ENCODE assay signal across 8 mouse cellular contexts in the genomic region with DNA sequence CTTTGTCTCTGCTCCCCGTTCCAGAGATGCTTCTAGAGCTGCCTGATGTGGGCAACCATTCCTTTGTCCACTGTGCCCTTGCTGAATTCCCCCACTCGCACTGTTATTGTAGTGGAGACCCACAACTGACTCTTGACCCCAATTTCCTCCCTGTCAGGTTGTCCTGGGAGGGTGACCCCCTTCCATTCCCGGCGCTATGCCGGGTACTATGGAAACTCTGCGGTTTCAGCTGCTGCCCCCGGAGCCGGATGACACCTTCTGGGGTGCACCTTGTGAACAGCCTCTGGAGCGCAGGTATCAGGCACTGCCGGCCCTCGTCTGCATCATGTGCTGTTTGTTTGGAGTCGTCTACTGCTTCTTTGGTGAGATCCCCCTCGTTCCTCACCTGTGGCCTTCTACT. TPM values are rescaled to one million over a fixed set of nuclear protein-coding genes. Genes with fewer than 3 reads are reported as not detected.
DNase-seq lines count a peak whose midpoint lies in the region; ATAC-seq and TF ChIP-seq lines count a peak whose summit lies in the region.

No protein-coding gene starts in this region.

- 25% methylated on average over 13 of the region's 13 CpGs for WGBS in lung, postnatal 0 days
- 22% methylated on average over 13 of the region's 13 CpGs for WGBS in limb, embryonic 14.5 days
- WGBS in stomach, postnatal 0 days: 20% methylated on average over 13 of the region's 13 CpGs

- H3K27ac ChIP-seq in lung, postnatal 0 days (ENCODE audit: low read length): no peak overlapping the region
- H3K27ac ChIP-seq in limb, embryonic 14.5 days (replicated peaks; ENCODE audit: low read depth, low read length): no peak overlapping the region
- H3K27ac ChIP-seq in stomach, postnatal 0 days (replicated peaks): no peak overlapping the region

- peaks cover 3% of the 10 kb centered on the region; the same call in 1 of the 2 replicates for H3K4me1 ChIP-seq in lung, postnatal 0 days (ENCODE audit: insufficient read depth, low read depth, low read length)
- peaks cover 16% of the 10 kb centered on the region for H3K4me1 ChIP-seq in limb, embryonic 14.5 days (ENCODE audit: control insufficient read depth, insufficient read depth, low read length)
- H3K4me1 ChIP-seq in stomach, postnatal 0 days (replicated peaks; ENCODE audit: control insufficient read depth, insufficient read depth): 0 out of 2 replicates have a peak, but pooled peaks cover 2% of the 10 kb centered on the region

- no peak for TF ChIP-seq POLR2A in limb, embryonic 14.5 days (IDR thresholded peaks at IDR 0.05; ENCODE audit: borderline replicate concordance, extremely low read depth, insufficient read depth, insufficient read length)

- H3K4me2 ChIP-seq in lung, postnatal 0 days (replicated peaks; ENCODE audit: low read depth, low read length): peak overlapping the region; percentile 85
- peak overlapping the region; percentile 75; the same call in 1 of the 2 replicates for H3K4me2 ChIP-seq in limb, embryonic 14.5 days (replicated peaks; ENCODE audit: low read depth, low read length, severe bottlenecking)
- peak overlapping the region; percentile 86 for H3K4me2 ChIP-seq in stomach, postnatal 0 days (replicated peaks; ENCODE audit: low read depth)

- TF ChIP-seq CTCF in lung, postnatal 0 days (IDR thresholded peaks at IDR 0.05): no peak
- no peak for TF ChIP-seq CTCF in stomach, postnatal 0 days (IDR thresholded peaks at IDR 0.05; ENCODE audit: low read depth)

- TF ChIP-seq EP300 in lung, postnatal 0 days (IDR thresholded peaks at IDR 0.05): no peak
- no peak for TF ChIP-seq EP300 in stomach, postnatal 0 days (optimal IDR thresholded peaks at IDR 0.05)

- intact Hi-C loops in gastrocnemius, postnatal 14 days (cut with DNase I; ENCODE audit: low total_unique reads): no loop called here

- H3K27me3 ChIP-seq in lung, postnatal 0 days (replicated peaks; ENCODE audit: insufficient read depth, low read length): peaks cover 27% of the 10 kb centered on the region; the same call in 1 of the 2 replicates
- peaks cover 22% of the 10 kb centered on the region for H3K27me3 ChIP-seq in limb, embryonic 14.5 days (ENCODE audit: control insufficient read depth, insufficient read depth, low read length)
- peaks cover 2% of the 10 kb centered on the region; the same call in 1 of the 2 replicates for H3K27me3 ChIP-seq in stomach, postnatal 0 days (ENCODE audit: control insufficient read depth, insufficient read depth, low read length)

- ATAC-seq in lung, postnatal 0 days: no peak
- ATAC-seq in limb, embryonic 14.5 days (ENCODE audit: low FRiP score, low read depth): no peak
- no peak for ATAC-seq in stomach, postnatal 0 days (ENCODE audit: low FRiP score, low TSS enrichment)

- H3K9ac ChIP-seq in lung, postnatal 0 days (replicated peaks; ENCODE audit: low read depth): no peak overlapping the region
- no peak overlapping the region for H3K9ac ChIP-seq in limb, embryonic 14.5 days (ENCODE audit: low read depth, low read length, severe bottlenecking)
- no peak overlapping the region for H3K9ac ChIP-seq in stomach, postnatal 0 days (ENCODE audit: low read length)

- DNase-seq in cerebellum, postnatal 25 days: peak; percentile 48 to 56
- no peak for DNase-seq in cerebellum, adult 9-10 months
- DNase-seq in lung, postnatal 0 days (ENCODE audit: low spot score): no peak
- no peak for DNase-seq in lung, postnatal 25 days (ENCODE audit: low spot score)
- no peak for DNase-seq in limb, embryonic 14.5 days (ENCODE audit: low spot score)
- DNase-seq in stomach, postnatal 0 days (ENCODE audit: low spot score): no peak
- no peak for DNase-seq in layer of hippocampus, adult 9-11 months
- no peak for DNase-seq in gastrocnemius, postnatal 14 days

- H3K9me3 ChIP-seq in lung, postnatal 0 days (ENCODE audit: low read length): no peaks in the 10 kb centered on the region
- H3K9me3 ChIP-seq in limb, embryonic 14.5 days (ENCODE audit: control insufficient read depth, low read length): no peaks in the 10 kb centered on the region
- H3K9me3 ChIP-seq in stomach, postnatal 0 days (ENCODE audit: control insufficient read depth, low read length): no peaks in the 10 kb centered on the region

- H3K4me3 ChIP-seq in lung, postnatal 0 days (ENCODE audit: low read depth, low read length): no peak overlapping the region
- peak overlapping the region; percentile 68 for H3K4me3 ChIP-seq in limb, embryonic 14.5 days (replicated peaks; ENCODE audit: low read length)
- peak overlapping the region; percentile 71; the same call in 1 of the 2 replicates for H3K4me3 ChIP-seq in stomach, postnatal 0 days (ENCODE audit: low read depth, low read length)

- H3K36me3 ChIP-seq in lung, postnatal 0 days (ENCODE audit: insufficient read depth, low read length): no peaks in the 10 kb centered on the region
- peaks cover 17% of the 10 kb centered on the region for H3K36me3 ChIP-seq in limb, embryonic 14.5 days (ENCODE audit: control insufficient read depth, insufficient read depth, low read length)
- H3K36me3 ChIP-seq in stomach, postnatal 0 days (ENCODE audit: control insufficient read depth, insufficient read depth, low read length): 0 out of 2 replicates have a peak, but pooled peaks cover 2% of the 10 kb centered on the region

RNA-seq across cellular contexts. Expression of a gene that starts 0.7 kb away (rescaled TPM):
- 1.1 and 1.3 TPM in 2 replicates for polyA plus RNA-seq in lung, postnatal 0 days (2015; fragmentation: Nextera tagmentation; extraction: Ambion mirVana)
- 1.4 and 2.0 TPM in 2 replicates for polyA plus RNA-seq in limb, embryonic 14.5 days (2012; rRNA removed)
- 0.51 and 1.1 TPM in 2 replicates for polyA plus RNA-seq in limb, embryonic 14.5 days (2014; fragmentation: Nextera tagmentation; extraction: Ambion mirVana)
- polyA plus RNA-seq in stomach, postnatal 0 days (2015; fragmentation: Nextera tagmentation; extraction: Ambion mirVana): 1.4 and 1.7 TPM in 2 replicates
- under 1 TPM; 0.09 to 0.25 TPM for total RNA-seq in gastrocnemius, postnatal 14 days (2021)

RNA-seq across cellular contexts. Expression of a gene that starts 0.9 kb away (rescaled TPM):
- polyA plus RNA-seq in lung, postnatal 0 days (2015; fragmentation: Nextera tagmentation; extraction: Ambion mirVana): 31.2 and 31.6 TPM in 2 replicates
- 104 and 148 TPM in 2 replicates for polyA plus RNA-seq in limb, embryonic 14.5 days (2012; rRNA removed)
- polyA plus RNA-seq in limb, embryonic 14.5 days (2014; fragmentation: Nextera tagmentation; extraction: Ambion mirVana): 61.6 and 65.0 TPM in 2 replicates
- polyA plus RNA-seq in stomach, postnatal 0 days (2015; fragmentation: Nextera tagmentation; extraction: Ambion mirVana): 24.6 and 25.2 TPM in 2 replicates
- 10 to 100 TPM; 14.9 to 20.7 TPM for total RNA-seq in gastrocnemius, postnatal 14 days (2021)

RNA-seq across cellular contexts. Expression of a gene that starts 26.2 kb away (rescaled TPM):
- polyA plus RNA-seq in lung, postnatal 0 days (2015; fragmentation: Nextera tagmentation; extraction: Ambion mirVana): 25.8 and 33.9 TPM in 2 replicates
- polyA plus RNA-seq in limb, embryonic 14.5 days (2012; rRNA removed): 315 and 381 TPM in 2 replicates
- polyA plus RNA-seq in limb, embryonic 14.5 days (2014; fragmentation: Nextera tagmentation; extraction: Ambion mirVana): 108 and 120 TPM in 2 replicates
- polyA plus RNA-seq in stomach, postnatal 0 days (2015; fragmentation: Nextera tagmentation; extraction: Ambion mirVana): 17.9 and 21.2 TPM in 2 replicates
- total RNA-seq in gastrocnemius, postnatal 14 days (2021): 10 to 100 TPM; 65.6 to 69.5 TPM

RNA-seq across cellular contexts. Expression of a gene that starts 26.8 kb away (rescaled TPM):
- 3.7 and 3.8 TPM in 2 replicates for polyA plus RNA-seq in lung, postnatal 0 days (2015; fragmentation: Nextera tagmentation; extraction: Ambion mirVana)
- polyA plus RNA-seq in limb, embryonic 14.5 days (2012; rRNA removed): 64.2 and 89.2 TPM in 2 replicates
- 10.0 and 10.5 TPM in 2 replicates for polyA plus RNA-seq in limb, embryonic 14.5 days (2014; fragmentation: Nextera tagmentation; extraction: Ambion mirVana)
- 4.7 and 6.1 TPM in 2 replicates for polyA plus RNA-seq in stomach, postnatal 0 days (2015; fragmentation: Nextera tagmentation; extraction: Ambion mirVana)
- total RNA-seq in gastrocnemius, postnatal 14 days (2021): 1 to 10 TPM; 6.5 to 7.7 TPM

RNA-seq across cellular contexts. Expression of a gene that starts 29.8 kb away (rescaled TPM):
- polyA plus RNA-seq in lung, postnatal 0 days (2015; fragmentation: Nextera tagmentation; extraction: Ambion mirVana): not detected in 2 replicates
- 0.35 and 0.72 TPM in 2 replicates for polyA plus RNA-seq in limb, embryonic 14.5 days (2012; rRNA removed)
- 0.10 and 0.15 TPM in 2 replicates for polyA plus RNA-seq in limb, embryonic 14.5 days (2014; fragmentation: Nextera tagmentation; extraction: Ambion mirVana)
- polyA plus RNA-seq in stomach, postnatal 0 days (2015; fragmentation: Nextera tagmentation; extraction: Ambion mirVana): 0.55 and 0.63 TPM in 2 replicates
- total RNA-seq in gastrocnemius, postnatal 14 days (2021): not detected

Comparison
In these comparisons a context has a peak if more than half of its experiments do, and no peak if none do; other contexts are left out.
1. DNase-seq: peak in cerebellum, postnatal 25 days (2 of 2); none in cerebellum, adult 9-10 months (single experiment), lung, postnatal 0 days (single experiment), lung, postnatal 25 days (single experiment), limb, embryonic 14.5 days (single experiment), stomach, postnatal 0 days (single experiment), layer of hippocampus, adult 9-11 months (single experiment) and gastrocnemius, postnatal 14 days (single experiment).
2. Peak in every context shown above with its lines, with median percentiles within 50 percentile points of each other: H3K4me2 ChIP-seq.